Mouse (Mus musculus) adrenal gland, adult 8-10 months (tissue): ENCODE measurements around the gene Atp6v1g2. TPM values are rescaled to one million over a fixed set of nuclear protein-coding genes. Genes with fewer than 3 reads are reported as not detected.
A peak's percentile ranks its signal among the peaks of the same experiment; 100 is the strongest.

Source experiments
- DNase-seq: peaks from one replicate; pipeline ENCODE4 v3.0.0; 2022
- total RNA-seq, 4 experiments: library from RNA; stranded (reverse); gene quantifications; 2 replicates each; pipeline ENCODE4 v1.2.4; 2022

The Atp6v1g2 gene
- total RNA-seq, 4 experiments from 2014 or later: 5.5 to 12.1 (median 7.4) TPM

DNA sequence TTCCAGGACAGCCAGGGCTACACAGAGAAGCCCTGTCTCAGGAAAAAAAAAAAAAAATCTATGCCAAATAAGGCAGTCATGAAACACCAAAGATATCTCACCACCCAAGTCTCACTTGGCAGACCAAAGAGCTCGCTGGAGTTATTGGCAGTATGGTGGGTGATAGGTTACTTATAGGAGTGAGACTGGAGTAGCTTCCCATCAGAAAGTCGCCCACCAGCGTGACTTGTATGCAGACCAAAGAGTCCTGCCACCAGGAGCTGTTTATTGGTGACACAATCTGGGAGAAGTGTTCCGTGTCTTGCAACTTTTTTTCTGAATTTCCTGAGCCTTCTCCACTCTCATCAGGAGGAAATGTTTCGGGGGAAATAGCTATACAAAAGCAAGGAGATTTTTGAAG lies 6.2 kb downstream of the Atp6v1g2 start:
- no peak for DNase-seq

DNA sequence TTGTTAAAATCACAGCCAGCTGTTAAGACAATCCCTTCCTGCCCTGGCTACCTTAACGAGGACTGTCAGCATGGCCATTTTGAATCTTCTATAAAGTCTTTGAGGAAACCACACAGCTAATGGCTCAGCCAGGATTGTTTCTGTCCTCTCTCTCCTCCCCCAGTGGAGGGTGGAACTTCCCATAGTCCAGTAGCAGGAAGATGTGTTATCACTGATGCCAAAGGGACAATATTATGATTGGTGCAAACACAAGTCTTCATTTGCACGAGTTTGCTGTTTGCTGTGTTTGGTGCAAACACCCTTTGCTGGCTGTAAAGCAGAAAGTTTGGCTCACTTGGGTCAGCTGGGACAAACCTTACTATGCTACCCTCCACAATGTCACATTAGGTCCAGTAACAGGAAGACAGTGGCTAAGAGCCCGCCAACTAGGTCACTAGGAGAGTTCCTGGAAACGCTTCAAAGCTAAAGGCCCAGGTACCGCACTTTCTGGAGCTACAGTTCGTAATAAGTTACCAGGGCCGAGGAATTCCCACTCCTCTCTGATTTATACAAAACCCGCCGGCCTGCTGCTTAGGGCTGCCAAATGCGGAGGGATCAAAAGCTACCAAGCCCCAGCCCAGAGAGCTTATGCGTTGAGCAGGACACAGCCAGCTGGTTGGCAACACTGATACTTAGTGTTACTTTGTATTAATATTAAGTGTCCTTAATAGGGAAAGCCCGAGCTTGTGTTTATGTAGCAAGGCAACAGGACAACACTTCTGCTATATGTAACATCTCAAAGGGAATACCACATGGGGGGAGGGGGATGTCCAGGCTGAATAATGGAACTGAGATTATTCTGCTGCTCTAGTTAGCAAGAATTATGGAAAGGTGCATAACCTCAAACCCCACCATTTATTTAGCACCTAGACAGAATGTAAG lies 7.2 kb downstream of the Atp6v1g2 start:
- DNase-seq: no peak

DNA sequence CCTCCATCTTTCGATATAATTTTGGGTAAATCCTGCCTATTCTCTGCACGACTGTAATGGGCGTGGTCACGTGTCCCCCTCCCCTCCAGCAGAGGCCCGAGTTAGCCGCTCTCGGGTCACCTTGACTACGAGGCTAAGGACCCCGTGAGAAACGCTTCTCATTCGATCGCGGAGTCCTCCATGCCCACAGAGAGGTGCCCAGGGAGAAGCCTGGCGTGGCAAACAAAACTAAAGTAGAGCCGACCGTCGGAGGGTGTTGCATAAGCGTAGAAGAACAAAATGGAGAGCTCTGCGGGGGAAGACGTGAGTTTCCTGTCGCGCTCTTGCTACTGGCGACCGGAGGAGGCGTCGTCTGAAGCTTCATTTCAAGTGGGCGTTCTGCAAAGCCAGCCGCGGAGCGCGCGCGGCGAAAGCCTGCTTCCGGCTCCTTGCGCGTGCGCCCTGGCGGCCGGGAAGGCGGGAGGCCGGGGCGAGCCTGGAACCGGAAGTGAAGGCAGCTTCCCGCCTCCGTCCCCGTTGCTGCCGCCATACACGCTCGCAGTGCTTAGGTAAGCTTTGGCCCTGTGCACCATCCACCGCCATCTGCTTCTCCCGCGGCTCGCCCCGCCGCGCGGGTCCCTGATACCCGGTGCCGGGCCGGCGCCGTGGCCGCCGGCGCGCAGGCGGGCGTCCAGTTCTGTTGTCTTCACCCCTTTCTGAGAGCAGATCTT lies 8.0 kb downstream of the Atp6v1g2 start, which contains the start of gene Ddx39b:
TSS of gene Ddx39b (plus strand) at position 442 of the 710 bp plus-strand sequence.
- DNase-seq: peak; percentile 94

DNA sequence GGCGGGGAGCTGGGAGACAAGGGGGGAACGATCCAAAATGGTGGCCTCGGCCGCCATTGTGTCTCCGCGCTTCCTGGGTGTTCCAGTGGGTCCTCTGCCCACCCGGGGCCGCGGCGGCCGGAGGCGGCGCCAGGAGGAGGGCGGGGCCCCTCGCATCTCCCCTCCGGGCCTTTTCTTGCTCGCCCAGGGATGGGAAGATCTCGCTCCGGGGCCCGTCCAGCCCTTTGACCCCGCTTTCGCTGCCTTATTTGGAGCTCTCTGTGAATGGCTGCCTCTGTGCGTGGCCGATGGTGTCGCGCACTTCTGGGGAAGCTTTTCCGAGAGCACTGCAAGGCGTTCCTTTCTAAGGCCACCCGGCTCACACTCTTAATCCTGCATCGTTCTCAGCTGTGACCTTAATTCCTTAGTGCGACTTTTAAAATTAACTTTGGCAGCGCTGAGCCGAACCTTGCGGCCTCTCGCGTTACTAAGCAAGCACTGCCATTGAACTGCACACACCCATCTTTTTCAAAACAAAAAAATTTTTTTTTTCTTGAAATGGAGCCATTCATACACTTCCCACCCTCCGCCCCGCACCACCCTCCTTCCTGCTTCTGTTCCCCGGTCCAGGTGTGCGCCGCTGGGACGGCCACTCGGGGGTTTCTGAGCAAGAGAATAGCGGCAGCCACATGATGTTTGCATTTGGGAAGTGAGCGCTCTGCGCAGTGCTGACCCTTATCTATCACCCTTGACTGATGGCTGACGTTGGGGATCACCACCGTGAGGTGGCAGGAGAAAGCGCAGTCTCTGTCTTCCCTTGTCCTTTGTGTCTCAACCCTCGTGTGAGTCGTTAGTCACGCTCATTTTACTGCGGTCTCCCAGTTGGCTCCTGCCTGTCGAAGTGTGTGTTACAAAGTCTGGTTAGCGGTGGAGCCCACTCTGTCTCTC lies 8.8 kb downstream of the Atp6v1g2 start:
- no peak for DNase-seq

DNA sequence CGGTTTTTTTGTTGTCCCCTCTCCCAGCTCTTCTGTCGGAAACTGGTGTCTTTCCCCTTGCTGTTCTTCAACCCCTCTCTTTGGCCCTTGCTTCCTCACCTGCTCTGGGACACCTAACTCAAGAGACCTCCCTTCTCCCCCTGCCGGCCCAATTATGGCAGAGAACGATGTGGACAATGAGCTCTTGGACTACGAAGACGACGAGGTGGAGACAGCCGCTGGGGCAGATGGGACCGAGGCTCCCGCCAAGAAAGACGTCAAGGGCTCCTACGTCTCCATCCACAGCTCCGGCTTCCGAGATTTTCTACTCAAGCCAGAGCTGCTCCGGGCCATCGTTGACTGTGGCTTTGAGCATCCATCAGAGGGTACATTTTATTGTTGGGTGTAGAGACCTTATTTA lies 9.6 kb downstream of the Atp6v1g2 start:
- no peak for DNase-seq

DNA sequence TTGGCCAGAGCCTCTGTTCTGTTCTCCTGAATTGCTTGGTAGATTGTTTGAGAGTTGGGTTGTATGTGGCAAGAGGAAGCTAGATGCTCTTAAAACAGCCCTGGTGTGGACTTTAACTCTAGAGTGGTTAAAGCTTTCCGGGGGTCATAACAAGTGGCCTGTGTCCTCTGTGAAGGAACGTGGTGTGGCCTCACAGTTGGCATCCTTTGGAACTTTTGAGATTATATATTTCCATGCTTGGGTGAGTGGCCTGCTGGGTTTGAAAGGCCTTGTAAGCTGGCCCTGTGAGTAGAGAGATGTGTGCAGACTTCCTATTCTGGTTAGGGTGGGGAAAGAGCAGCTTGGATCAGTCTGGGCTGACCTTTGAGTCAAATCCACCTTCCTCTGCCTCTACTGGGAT lies 11.5 kb downstream of the Atp6v1g2 start:
- no peak for DNase-seq

DNA sequence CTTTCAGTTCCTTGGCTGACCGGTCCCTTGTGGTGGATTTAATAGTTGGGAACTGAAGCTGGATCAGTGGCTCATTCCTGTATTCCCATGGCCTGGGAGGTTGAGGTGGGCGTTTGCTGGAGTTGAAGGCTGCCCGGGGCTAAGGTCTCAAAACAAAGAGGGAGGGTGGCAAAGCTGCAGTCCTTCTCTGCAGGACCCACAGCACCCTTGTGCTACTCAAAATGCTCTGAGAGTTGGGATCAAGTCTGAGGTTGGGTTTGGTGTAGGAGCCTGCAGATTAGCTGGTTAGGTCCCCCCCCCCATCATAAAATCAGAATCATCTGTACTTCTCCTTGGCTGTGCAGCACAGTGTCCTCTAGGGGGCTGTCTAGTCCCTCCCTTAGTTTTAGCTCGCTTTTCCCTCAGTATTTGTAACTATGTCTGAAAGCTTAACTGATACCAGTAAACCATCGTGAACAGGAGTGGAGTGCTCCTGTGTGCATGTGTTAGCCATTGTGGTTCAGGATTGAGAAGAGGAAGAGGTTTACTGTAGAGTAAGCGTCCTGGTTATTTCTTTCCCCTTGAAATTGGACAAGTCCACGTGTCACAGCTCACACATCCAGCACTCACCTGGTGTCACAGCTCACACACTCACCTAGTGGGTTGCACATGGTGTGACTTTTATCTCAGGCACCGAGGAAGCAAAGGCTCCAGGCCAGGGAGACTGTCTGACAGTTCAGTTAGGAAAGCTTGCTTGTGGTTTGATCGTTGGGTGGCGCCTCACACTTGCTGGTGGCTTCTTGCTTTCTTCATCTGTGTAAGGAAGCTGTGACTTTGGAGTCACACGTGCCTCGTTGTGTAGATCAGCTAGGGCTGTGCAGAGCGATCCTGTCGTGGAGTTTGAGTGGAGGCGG lies 12.5 kb downstream of the Atp6v1g2 start:
- DNase-seq: no peak

DNA sequence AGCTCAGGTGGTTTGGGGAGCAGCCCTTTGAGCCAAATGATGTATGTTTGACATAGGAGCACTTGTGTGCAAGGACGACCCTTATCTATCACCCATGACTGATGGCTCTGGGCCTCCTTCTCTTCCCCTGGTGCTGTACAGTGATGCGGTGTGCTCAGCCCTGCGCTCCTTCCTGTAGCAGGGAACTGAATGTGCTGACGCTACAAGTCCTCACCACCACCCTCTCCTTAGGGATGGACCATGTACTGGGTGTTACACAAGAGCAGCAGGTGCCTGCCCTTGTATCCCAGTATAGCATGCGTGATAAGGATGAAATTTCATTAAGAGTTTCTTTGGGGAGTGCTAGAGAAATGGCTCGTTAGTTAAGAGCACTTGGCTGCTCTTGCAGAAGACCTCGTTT lies 13.7 kb downstream of the Atp6v1g2 start:
- no peak for DNase-seq

DNA sequence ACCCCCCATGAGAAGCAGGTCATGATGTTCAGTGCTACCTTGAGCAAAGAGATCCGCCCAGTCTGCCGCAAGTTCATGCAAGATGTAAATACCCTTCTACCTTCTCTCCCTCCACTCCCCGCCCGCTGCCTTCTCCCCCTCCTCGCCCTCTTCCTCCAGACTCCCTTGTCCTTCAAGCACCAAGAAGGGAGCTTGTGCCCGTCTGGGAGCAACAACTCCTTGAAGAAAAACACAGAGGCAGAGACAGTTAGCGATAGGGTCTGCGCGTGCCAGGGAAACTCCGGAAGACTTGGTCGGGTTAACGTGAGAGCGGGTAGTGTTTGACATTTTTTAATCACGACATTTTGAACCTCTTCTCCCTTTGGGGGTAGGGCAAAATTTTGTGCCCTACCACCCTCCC lies 15.5 kb downstream of the Atp6v1g2 start:
- DNase-seq: no peak

DNA sequence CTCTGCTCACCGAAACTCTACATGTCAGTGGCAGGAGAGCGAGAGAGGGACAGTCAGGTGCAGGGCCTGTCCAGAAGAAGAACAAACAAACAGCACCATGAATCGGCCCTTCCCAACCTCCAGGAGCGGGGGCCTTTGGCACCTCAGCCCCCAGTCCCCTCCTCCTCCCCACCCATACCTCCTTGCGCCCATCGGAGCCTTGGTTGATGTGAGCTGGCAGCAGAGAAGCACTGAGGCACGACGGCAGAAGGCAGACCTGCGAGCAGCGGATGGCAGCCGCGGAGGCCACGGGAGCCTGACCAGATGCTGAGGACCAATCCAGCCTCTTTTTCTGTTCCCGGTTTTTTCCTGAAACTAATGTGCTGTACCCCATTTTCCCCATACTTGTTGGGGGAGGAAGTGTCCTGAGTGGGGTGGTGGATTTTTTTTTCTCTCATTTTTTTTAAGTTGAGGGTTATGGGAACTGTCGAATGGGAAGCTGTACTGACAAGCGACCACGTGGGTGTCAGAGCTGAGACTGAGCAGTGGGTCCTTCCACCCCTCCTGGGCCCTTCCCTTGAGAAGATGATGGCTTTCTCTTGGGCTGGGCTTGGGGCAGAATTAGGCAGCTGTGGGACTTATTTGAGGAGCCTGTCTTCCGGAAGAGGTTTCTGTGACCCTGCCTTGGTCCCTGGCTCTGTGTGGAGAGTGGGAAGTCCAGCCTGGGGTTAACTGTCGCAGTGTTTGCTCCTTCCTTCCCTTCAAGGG lies 16.2 kb downstream of the Atp6v1g2 start:
- DNase-seq: no peak

DNA sequence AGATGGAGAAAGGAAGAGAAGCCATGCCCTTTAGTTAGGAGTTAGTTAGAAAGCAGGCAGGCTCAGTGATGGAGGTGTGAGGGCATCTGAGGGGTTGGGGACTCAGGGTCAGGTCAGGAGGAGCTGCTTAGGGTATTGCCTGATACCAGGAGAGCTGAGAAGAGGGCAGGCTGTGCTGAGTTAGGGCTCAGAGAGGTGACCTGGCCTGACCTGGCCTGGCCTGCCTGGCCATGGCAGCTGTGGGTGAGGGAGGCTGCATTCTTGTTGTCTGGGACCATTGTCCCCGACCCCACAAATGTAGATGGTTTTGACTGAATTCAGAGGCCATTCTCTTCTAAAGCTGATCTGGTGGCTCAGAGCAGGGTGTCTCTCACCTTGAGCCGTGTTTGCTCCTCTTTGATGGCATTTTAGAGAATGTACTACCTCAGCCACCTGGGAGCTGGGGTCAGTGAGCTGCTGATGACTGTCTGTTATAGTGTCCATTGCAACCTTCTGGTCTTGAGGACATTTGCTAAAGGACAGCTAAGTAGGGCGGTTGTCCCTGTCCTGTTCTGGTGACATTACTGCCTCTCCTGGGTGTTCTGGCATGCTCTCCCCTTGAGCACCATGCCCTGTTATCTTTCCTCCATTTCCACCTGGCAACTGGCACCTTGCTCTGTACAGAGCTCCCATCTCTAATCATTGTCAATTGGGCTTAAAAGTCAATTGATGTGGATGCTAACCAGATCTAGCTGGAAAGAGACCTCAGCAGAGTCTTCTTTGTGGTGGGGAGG lies 17.1 kb downstream of the Atp6v1g2 start:
- DNase-seq: no peak

DNA sequence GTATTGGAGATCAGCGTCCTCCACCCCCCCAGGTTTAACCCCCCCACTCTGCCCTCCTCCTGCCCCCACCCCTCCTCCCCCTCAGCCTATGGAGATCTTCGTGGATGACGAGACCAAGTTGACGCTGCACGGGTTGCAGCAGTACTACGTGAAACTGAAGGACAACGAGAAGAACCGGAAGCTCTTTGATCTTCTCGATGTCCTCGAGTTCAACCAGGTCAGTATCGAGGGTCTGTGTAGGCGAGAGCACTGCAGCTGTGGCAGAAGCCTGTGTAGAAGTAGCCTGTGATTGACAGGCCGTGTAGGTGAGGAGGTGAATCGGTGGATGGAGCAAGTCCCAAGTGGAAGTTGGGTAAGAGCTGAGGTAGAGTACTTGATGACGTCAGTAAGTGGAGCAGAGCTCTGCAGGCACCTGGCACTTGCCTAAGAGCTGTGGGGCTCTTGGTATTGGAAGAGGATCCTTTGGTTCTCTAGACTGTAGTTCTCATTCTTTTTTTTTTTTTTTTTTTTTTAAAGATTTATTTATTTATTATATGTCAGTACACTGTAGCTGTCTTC lies 17.8 kb downstream of the Atp6v1g2 start:
- no peak for DNase-seq

DNA sequence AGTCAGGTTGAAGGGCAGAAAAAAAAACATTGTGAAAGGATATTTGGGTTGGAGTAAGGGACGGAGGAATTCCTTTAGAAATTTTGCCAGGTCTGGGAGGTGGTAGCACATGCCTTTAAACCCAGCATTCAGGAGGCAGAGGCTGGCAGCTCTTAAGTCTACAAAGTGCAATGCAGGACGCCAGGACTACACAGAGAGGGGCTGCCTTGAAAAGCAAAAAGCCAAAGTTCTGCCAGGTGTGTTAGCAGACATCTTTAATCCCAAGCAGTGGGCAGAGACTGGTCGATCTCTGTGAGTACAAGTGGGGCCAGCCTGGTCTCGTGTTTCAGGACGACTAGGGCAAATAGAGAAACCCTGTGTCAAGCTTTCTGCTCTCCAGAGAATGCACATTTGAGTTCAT lies 18.5 kb downstream of the Atp6v1g2 start:
- DNase-seq: no peak

DNA sequence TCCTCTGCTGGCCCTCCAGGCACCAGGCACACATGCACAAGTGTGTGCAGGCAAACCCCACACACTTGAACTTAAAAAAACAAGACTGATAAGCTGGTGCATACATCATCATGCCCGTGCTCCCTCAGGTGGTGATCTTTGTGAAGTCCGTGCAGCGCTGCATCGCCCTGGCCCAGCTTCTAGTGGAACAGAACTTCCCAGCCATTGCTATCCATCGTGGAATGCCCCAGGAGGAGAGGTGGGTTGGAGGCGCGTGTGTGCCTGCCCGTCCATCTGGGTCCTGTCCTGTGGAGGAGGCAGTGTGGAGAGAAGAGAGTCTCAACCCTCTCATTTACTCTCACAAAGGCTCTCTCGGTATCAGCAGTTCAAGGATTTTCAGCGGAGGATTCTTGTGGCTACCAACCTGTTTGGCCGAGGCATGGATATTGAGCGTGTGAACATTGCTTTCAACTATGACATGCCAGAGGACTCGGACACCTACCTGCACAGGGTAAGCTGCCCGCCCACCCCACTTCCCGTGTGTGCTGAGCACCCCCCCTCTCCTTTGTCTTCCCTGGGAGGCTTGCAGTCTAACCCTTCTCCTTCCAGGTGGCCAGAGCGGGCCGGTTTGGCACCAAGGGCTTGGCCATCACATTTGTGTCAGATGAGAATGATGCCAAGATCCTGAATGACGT lies 19.3 kb downstream of the Atp6v1g2 start:
- no peak for DNase-seq

DNA sequence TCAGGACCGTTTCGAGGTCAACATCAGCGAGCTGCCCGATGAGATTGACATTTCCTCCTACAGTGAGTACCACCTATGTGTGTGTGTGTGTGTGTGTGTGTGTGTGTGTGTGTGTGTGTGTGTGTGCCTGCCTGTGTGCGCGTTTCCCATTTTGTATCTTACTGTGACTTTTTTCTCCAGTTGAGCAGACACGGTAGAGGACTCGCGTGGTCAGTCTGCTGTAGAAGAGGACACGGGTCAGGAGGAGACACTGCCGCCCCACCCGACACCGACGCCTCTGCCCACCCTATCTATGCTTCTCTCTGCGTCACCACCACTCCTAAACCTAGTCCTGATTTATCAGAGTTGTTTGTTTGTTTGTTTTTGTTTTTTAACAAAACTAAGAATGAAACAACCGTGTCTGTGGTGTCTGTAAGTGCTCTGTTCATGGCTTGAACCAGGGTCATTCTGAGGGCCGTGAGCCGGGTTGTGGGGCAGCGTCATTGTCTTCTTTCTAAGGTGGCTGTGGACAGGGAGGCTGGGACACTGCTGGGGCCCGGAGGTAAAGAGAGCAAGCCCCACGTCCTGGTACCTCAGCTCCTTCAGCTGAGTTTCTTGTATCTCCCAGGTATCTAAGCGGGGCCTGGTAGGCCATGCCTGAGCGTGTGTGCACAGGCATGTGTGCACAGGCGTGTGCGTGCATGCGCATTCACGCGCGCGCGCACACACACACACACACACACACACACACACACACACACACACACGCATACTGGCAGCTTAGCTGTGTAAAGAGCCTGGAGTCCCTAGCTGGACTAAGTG lies 20.0 kb downstream of the Atp6v1g2 start:
- DNase-seq: no peak

DNA sequence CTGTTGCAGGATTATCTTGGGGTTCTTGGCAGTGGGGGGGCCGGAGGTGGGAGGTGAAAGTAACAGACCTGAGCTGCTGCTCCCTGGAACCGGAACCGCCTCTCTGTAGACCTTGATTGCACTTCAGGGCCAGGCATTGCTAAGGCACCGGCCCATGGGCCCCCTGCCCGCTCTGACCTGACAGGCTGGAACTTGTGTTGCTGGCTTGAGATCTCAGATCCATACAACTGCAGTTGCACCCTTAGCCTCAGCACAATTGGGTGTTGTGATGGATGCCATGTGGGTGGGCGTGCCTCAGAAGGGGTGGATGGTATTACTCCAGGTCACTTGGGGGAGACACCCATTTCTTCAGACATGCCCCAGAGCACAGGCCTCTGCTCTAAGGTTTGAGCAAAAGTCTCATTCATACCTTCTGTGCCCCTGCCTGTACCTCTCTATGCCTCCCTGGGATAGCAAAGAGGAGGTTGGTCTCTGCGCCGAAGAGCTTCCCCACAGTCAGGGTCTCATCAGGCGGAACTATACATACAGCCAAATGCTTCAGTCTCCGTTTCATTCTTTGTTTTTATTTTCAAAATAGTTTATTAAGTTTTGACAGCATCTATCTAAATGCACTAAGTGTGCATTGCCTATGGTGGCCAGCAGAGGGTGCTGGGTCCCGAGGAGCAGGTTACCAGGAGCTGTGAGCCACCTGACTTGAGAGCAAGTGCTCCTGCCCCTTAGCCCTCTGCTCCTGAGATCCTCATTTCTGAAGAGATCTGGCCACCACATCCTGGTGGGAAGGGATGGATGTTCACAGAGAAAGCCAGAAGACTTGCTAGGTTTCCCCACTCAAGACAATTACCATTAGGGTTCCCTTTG lies 21.0 kb downstream of the Atp6v1g2 start:
- DNase-seq: no peak

DNA sequence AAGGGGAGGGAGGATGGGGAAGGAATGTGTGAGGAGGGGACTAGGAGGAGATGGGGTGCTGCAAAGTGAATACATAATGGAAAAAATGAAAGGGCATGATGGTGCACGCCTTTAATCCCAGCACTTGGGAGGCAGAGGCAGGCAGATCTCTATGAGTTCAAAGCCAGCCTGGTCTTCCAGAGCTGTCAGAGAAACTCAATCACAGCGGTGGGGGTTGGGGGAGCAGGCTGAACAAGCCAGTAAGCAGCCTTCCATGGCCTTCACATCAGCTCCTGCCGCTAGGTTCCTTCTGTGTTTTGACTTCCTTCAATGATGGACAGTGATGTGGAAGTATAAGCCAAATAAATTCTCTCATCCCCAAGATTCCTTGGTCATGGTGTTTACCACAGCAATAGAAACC lies 21.8 kb downstream of the Atp6v1g2 start:
- no peak for DNase-seq
